Mouse (Mus musculus): Measurements from ENCODE around the gene Trim45.

DNA sequence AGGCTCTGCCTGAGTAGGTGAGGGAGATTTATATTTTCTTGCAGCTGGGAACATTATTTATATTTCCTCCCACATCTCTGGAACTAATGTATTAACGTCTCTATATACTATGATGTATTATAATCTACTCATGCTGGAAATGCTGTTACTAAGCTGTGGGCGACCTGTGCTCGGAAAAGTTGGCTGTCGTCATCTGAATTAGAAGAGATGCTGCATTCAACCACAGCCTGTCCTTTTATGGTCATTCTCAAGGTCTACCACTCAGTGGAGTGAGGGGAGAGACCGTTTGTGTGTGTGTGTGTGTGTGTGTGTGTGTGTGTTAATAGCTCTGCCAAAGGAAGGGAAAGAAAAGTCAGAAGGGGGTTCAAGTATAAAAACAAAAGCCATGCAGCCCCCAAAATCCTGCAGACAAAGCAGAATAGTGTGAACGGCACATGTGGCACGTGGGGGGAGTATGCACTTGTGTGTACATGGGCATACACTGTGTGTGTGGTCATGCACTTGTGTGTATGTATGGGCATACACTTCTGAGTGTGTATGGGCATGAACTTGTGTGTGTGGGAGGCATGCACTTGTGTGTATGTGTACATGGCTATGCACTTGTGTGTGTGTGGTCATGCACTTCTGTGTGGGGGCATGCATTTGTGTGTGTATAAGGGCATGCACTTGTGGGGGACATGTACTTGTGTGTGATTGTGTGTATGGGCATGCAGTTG, 10.3 kb upstream of the Trim45 start:
- no peak for TF ChIP-seq CTCF (IDR thresholded peaks at IDR 0.05; ENCODE audit: extremely low read depth, insufficient read depth, insufficient read length, insufficient replicate concordance)
- TF ChIP-seq POLR2A (IDR thresholded peaks at IDR 0.05; ENCODE audit: low read depth, low read length): no peak
